ENCODE assay signal across 22 mouse cellular contexts in genomic region chr12:40645869-40646268, GRCm38 (mm10).
DNase-seq lines count a peak whose midpoint lies in the region; ATAC-seq lines count a peak whose summit lies in the region.
"Had no signal": no experiment of that assay in that cellular context is flagged by ENCODE, and none has a peak within 500 bp of the region (broad histone marks: within the 10 kb centered on the region; RNA-seq: fewer than 3 reads in every experiment).

No protein-coding gene starts in this region.

- H3K27ac ChIP-seq in heart, embryonic 11.5 days (ENCODE audit: low read depth, low read length), result no peak overlapping the region
- no peak overlapping the region for H3K27ac ChIP-seq in neural tube, embryonic 13.5 days (replicated peaks)
- no peak overlapping the region for H3K27ac ChIP-seq in neural tube, embryonic 15.5 days (replicated peaks)
- H3K27ac ChIP-seq: embryonic facial prominence, embryonic 10.5 days; embryonic facial prominence, embryonic 12.5 days; forebrain, embryonic 13.5 days; forebrain, embryonic 15.5 days had no signal

- H3K9ac ChIP-seq in heart, embryonic 11.5 days (ENCODE audit: low read depth, low read length), result no peak overlapping the region
- no peak overlapping the region for H3K9ac ChIP-seq in neural tube, embryonic 13.5 days
- H3K9ac ChIP-seq in neural tube, embryonic 15.5 days (replicated peaks), result no peak overlapping the region
- H3K9ac ChIP-seq: embryonic facial prominence, embryonic 12.5 days; forebrain, embryonic 13.5 days; forebrain, embryonic 15.5 days; forebrain, postnatal 0 days had no signal

- no peaks in the 10 kb centered on the region for H3K27me3 ChIP-seq in heart, embryonic 11.5 days (ENCODE audit: control insufficient read depth, insufficient read depth, low read length)
- no peaks in the 10 kb centered on the region for H3K27me3 ChIP-seq in neural tube, embryonic 13.5 days
- H3K27me3 ChIP-seq in neural tube, embryonic 15.5 days (replicated peaks), result no peaks in the 10 kb centered on the region
- H3K27me3 ChIP-seq: CH12.LX; embryonic facial prominence, embryonic 12.5 days; forebrain, embryonic 13.5 days; forebrain, embryonic 15.5 days had no signal

- no peak for ATAC-seq in heart, embryonic 11.5 days (replicated peaks; ENCODE audit: insufficient number of reproducible peaks, low FRiP score, low TSS enrichment)
- ATAC-seq in neural tube, embryonic 13.5 days (ENCODE audit: low read depth), result peak; percentile 47; the same call in 1 of the 2 replicates
- ATAC-seq in neural tube, embryonic 15.5 days (ENCODE audit: low FRiP score), result peak; percentile 31; the same call in 1 of the 2 replicates
- ATAC-seq: CD4-positive, CD25-positive, alpha-beta regulatory T cell, adult 4 months; forebrain, embryonic 13.5 days; forebrain, embryonic 15.5 days; forebrain, postnatal 0 days had no signal

- H3K4me2 ChIP-seq in heart, embryonic 11.5 days, result no peak overlapping the region
- no peak overlapping the region for H3K4me2 ChIP-seq in neural tube, embryonic 13.5 days
- no peak overlapping the region for H3K4me2 ChIP-seq in neural tube, embryonic 15.5 days
- H3K4me2 ChIP-seq: embryonic facial prominence, embryonic 12.5 days; forebrain, embryonic 13.5 days; forebrain, embryonic 15.5 days had no signal

- H3K36me3 ChIP-seq in heart, embryonic 11.5 days (ENCODE audit: control insufficient read depth, insufficient read depth, low read length), result no peaks in the 10 kb centered on the region
- peaks cover 23% of the 10 kb centered on the region for H3K36me3 ChIP-seq in neural tube, embryonic 13.5 days
- peaks cover 12% of the 10 kb centered on the region; the same call in 1 of the 2 replicates for H3K36me3 ChIP-seq in neural tube, embryonic 15.5 days
- H3K36me3 ChIP-seq: embryonic facial prominence, embryonic 12.5 days; forebrain, embryonic 15.5 days; G1E had no signal

- H3K4me3 ChIP-seq in heart, embryonic 11.5 days (ENCODE audit: low read depth, low read length), result no peak overlapping the region
- no peak overlapping the region for H3K4me3 ChIP-seq in neural tube, embryonic 13.5 days
- H3K4me3 ChIP-seq in neural tube, embryonic 15.5 days (replicated peaks), result no peak overlapping the region
- H3K4me3 ChIP-seq: embryonic facial prominence, embryonic 10.5 days; embryonic facial prominence, embryonic 12.5 days; forebrain, embryonic 13.5 days; forebrain, embryonic 15.5 days had no signal

- peak; percentile 24 for DNase-seq in adrenal gland, postnatal 14 days
- no peak for DNase-seq in adrenal gland, postnatal 25 days
- peak; percentile 57 for DNase-seq in heart, adult 11 months
- DNase-seq in lung, postnatal 36 days, result no peak
- DNase-seq: adrenal gland, adult 2 months; B cell, adult 2 months; cerebellum, adult 11-12 months; cerebellum, adult 2 months; cerebellum, adult 9-10 months; cerebellum, postnatal 10 days; cerebellum, postnatal 25 days; forebrain, postnatal 0 days had no signal

- no peaks in the 10 kb centered on the region for H3K4me1 ChIP-seq in heart, embryonic 11.5 days (ENCODE audit: control insufficient read depth, insufficient read depth, low read length)
- peaks cover 17% of the 10 kb centered on the region; the same call in 1 of the 2 replicates for H3K4me1 ChIP-seq in neural tube, embryonic 13.5 days (replicated peaks)
- H3K4me1 ChIP-seq in neural tube, embryonic 15.5 days, result peaks cover 11% of the 10 kb centered on the region; the same call in 1 of the 2 replicates
- H3K4me1 ChIP-seq: embryonic facial prominence, embryonic 10.5 days; embryonic facial prominence, embryonic 12.5 days; forebrain, embryonic 13.5 days; forebrain, embryonic 15.5 days had no signal

- WGBS in heart, embryonic 11.5 days (ENCODE audit: insufficient replicate concordance), result 81% methylated on average over 6 of the region's 6 CpGs
- 38% methylated on average over 6 of the region's 6 CpGs for WGBS in neural tube, embryonic 13.5 days
- WGBS in neural tube, embryonic 15.5 days, result 43% methylated on average over 6 of the region's 6 CpGs

- no peaks in the 10 kb centered on the region for H3K9me3 ChIP-seq in heart, embryonic 11.5 days (replicated peaks; ENCODE audit: control insufficient read depth, low read length)
- H3K9me3 ChIP-seq in neural tube, embryonic 13.5 days, result no peaks in the 10 kb centered on the region
- H3K9me3 ChIP-seq in neural tube, embryonic 15.5 days (replicated peaks), result no peaks in the 10 kb centered on the region
- H3K9me3 ChIP-seq: embryonic facial prominence, embryonic 10.5 days; embryonic facial prominence, embryonic 12.5 days; forebrain, embryonic 13.5 days; forebrain, embryonic 15.5 days; G1E had no signal

Comparison
In these comparisons a context has a peak if more than half of its experiments do, and no peak if none do; other contexts are left out.
1. DNase-seq: peak in adrenal gland, postnatal 14 days (single experiment) and heart, adult 11 months (single experiment); none in adrenal gland, postnatal 25 days (single experiment) and lung, postnatal 36 days (single experiment).